Mouse (Mus musculus) forebrain, embryonic 14.5 days (tissue): Measurements from ENCODE around the gene Pbx2. TPM values are rescaled to one million over a fixed set of nuclear protein-coding genes. Genes with fewer than 3 reads are reported as not detected.

ENCODE experiments used
- ATAC-seq: fragments of 200-750 bp; cut with Nextera tagmentation; 2 replicates; pipeline ENCODE4 v1.8.0; 2017; ENCODE audit warnings: mild to moderate bottlenecking, moderate library complexity
- DNase-seq: peaks from one replicate; pipeline ENCODE4 v3.0.0-alpha.2; 2015; ENCODE audit warnings: low spot score
- H3K27ac ChIP-seq: fragments of 300-500 bp; sonication (generic); 2 replicates; pipeline ENCODE4 v1.5.1; 2014; ENCODE audit warnings: low read depth, mild to moderate bottlenecking, control low read depth, low read length, moderate library complexity
- H3K27me3 ChIP-seq: fragments of 300-500 bp; sonication (generic); replicated peaks from 2 replicates; pipeline ENCODE4 v1.6.1; 2014; ENCODE audit warnings: low read length, control low read depth, mixed read lengths; ENCODE audit not compliant: control insufficient read depth, insufficient read depth
- H3K36me3 ChIP-seq: fragments of 300-500 bp; sonication (generic); 2 replicates; pipeline ENCODE4 v1.6.1; 2014; ENCODE audit warnings: low read length, control low read depth; ENCODE audit not compliant: control insufficient read depth, insufficient read depth
- H3K4me1 ChIP-seq: fragments of 300-500 bp; sonication (generic); 2 replicates; pipeline ENCODE4 v1.6.1; 2014; ENCODE audit warnings: antibody characterized with exemption, low read length, control low read depth; ENCODE audit not compliant: control insufficient read depth, insufficient read depth
- H3K4me2 ChIP-seq: fragments of 300-500 bp; sonication (generic); 2 replicates; pipeline ENCODE4 v1.6.1; 2014; ENCODE audit warnings: mild to moderate bottlenecking, control low read depth, low read length
- H3K4me3 ChIP-seq: fragments of 300-500 bp; sonication (generic); 2 replicates; pipeline ENCODE4 v1.5.1; 2014; ENCODE audit warnings: low read depth, low read length, control low read depth
- H3K9ac ChIP-seq: fragments of 300-500 bp; sonication (generic); 2 replicates; pipeline ENCODE4 v1.6.1; 2014; ENCODE audit warnings: mild to moderate bottlenecking, low read length, control low read depth, moderate library complexity
- H3K9me3 ChIP-seq: fragments of 300-500 bp; sonication (generic); replicated peaks from 2 replicates; pipeline ENCODE4 v1.6.1; 2016; ENCODE audit warnings: low read length, control low read depth, mixed read lengths; ENCODE audit not compliant: control insufficient read depth
- WGBS: fragments of 180-500 bp; shearing (Covaris S2); extraction: QIAGEN DNeasy Blood & Tissue Kit; methylation state at CpG from one replicate; pipeline ENCODE4 v1.1.7; 2014; 5-methylcytosine and 5-hydroxymethylcytosine counted together
- polyA plus RNA-seq: library from polyadenylated mRNA; unstranded; fragments of >200 nt; fragmentation: Nextera tagmentation; extraction: Ambion mirVana; gene quantifications from 2 replicates; pipeline ENCODE4 v1.2.1, GENCODE M21; 2014

Gene Pbx2
- polyA plus RNA-seq, 1 experiment from 2014 or later, result 9.6 TPM

DNA sequence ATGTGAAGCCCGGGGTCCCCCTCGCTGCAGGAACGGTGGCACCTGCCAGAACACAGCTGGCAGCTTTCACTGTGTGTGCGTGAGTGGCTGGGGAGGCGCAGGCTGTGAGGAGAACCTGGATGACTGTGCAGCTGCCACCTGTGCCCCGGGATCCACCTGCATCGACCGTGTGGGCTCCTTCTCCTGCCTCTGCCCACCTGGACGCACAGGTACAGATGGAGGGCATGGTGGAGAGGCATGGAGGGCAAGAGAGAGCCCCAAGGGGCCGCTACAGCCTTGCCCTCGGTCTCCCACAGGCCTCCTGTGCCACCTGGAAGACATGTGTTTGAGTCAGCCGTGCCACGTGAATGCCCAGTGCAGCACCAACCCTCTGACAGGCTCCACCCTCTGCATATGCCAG is 22.6 kb upstream of the Pbx2 start:
- Histone ChIP-seq H3K27ac (no peak overlapping the region), H3K36me3 (no peaks in the 10 kb centered on the region), H3K4me3 (no peak overlapping the region), H3K4me1 (no peaks in the 10 kb centered on the region), H3K9me3 (no peaks in the 10 kb centered on the region), H3K9ac (no peak overlapping the region), H3K4me2 (no peak overlapping the region), H3K27me3 (no peaks in the 10 kb centered on the region)
- no peak for DNase-seq
- 74% methylated on average over 13 of the region's 13 CpGs for WGBS
- no peak for ATAC-seq

DNA sequence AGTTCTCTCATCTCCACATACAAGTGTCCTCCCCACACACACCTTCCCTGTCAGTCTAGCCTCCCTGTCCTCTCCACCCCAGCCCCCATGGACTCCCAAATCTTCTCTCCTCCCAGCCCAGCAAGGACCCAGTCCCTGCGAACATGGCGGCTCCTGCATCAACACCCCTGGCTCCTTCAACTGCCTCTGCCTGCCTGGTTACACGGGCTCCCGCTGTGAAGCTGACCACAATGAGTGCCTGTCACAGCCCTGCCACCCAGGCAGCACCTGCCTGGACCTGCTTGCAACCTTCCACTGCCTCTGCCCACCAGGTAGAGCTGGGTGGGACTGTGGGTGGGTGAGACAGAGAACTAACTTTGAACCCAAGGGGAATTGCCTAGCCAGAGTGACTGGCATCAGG is 21.1 kb upstream of the Pbx2 start:
- Histone ChIP-seq H3K9ac (no peak overlapping the region), H3K4me3 (no peak overlapping the region), H3K4me2 (no peak overlapping the region), H3K36me3 (no peaks in the 10 kb centered on the region), H3K9me3 (no peaks in the 10 kb centered on the region), H3K4me1 (no peaks in the 10 kb centered on the region), H3K27ac (no peak overlapping the region), H3K27me3 (no peaks in the 10 kb centered on the region)
- 69% methylated on average over 4 of the region's 4 CpGs for WGBS
- ATAC-seq (no peak), DNase-seq (no peak)

DNA sequence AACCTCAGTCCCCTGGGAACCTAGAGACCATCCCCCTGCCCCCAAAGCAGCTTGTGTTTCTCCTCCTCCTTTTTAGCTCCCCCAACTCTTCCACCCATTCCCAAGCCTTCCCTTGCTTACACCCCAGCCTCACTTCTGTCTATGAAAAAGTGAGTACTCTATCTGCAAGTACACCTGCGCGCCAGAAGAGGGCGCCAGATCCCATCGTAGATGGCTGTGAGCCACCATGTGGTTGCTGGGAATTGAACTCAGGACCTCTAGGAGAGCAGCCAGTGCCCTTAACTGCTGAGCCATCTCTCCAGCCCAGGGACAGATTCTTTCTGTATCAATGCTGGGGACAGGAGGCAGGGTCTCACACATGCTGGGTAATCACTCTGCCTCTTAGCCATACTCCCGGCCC is 19.2 kb upstream of the Pbx2 start:
- 9% methylated on average over 5 of the region's 5 CpGs for WGBS
- no peaks in the 10 kb centered on the region for H3K9me3 ChIP-seq

DNA sequence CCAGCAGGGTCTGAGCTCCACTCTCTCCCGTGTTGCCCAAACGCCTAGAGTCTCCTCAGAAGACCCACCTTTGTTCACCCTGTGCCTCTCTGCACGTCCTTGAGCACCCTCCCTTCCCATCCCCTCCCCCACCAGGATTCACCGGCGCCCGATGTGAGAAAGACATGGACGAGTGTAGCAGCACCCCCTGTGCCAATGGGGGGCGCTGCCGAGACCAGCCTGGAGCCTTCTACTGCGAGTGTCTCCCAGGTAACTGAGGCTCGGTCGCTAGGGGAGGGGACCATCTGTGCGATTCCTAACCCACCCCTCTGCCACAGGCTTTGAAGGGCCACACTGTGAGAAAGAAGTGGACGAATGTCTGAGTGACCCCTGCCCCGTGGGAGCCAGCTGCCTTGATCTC is 18.7 kb upstream of the Pbx2 start:
- no peaks in the 10 kb centered on the region for H3K27me3 ChIP-seq
- no peaks in the 10 kb centered on the region for H3K36me3 ChIP-seq
- DNase-seq, result no peak
- no peak overlapping the region for H3K4me3 ChIP-seq
- H3K4me1 ChIP-seq, result no peaks in the 10 kb centered on the region
- no peak overlapping the region for H3K9ac ChIP-seq
- no peak overlapping the region for H3K4me2 ChIP-seq
- WGBS, result 14% methylated on average over 15 of the region's 15 CpGs
- H3K27ac ChIP-seq, result no peak overlapping the region
- H3K9me3 ChIP-seq, result no peaks in the 10 kb centered on the region
- no peak for ATAC-seq

More for the DNA sequence above, 19.2 kb upstream of the Pbx2 start:
- no peaks in the 10 kb centered on the region for H3K4me1 ChIP-seq
- DNase-seq (no peak), ATAC-seq (no peak)
- no peak overlapping the region for H3K9ac ChIP-seq
- H3K27me3 ChIP-seq, result no peaks in the 10 kb centered on the region
- no peak overlapping the region for H3K27ac ChIP-seq
- no peaks in the 10 kb centered on the region for H3K36me3 ChIP-seq
- H3K4me2 ChIP-seq, result no peak overlapping the region
- H3K4me3 ChIP-seq, result no peak overlapping the region

DNA sequence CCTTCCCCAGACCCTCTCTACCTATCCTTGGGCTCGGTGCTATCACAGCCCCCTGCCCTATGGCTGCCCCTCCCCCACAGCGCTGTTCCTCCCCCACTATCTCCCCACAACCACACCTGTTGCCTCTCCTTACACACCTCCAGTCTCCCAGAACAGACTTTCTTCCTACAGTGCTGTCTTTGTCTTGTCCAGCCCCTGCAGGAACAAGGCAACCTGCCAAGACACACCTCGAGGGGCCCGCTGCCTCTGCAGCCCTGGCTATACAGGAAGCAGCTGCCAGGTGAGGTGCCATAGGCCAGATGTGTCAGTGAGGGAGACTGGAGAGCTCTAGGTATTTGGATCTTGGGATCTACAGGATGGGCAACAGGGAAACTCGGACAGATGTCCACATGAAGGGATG is 14.5 kb upstream of the Pbx2 start:
- 67% methylated on average over 5 of the region's 5 CpGs for WGBS
- DNase-seq, result no peak
- Histone ChIP-seq H3K4me2 (no peak overlapping the region), H3K9me3 (no peaks in the 10 kb centered on the region), H3K27ac (no peak overlapping the region), H3K36me3 (no peaks in the 10 kb centered on the region), H3K4me3 (no peak overlapping the region), H3K4me1 (no peaks in the 10 kb centered on the region), H3K27me3 (no peaks in the 10 kb centered on the region), H3K9ac (no peak overlapping the region)
- no peak for ATAC-seq

DNA sequence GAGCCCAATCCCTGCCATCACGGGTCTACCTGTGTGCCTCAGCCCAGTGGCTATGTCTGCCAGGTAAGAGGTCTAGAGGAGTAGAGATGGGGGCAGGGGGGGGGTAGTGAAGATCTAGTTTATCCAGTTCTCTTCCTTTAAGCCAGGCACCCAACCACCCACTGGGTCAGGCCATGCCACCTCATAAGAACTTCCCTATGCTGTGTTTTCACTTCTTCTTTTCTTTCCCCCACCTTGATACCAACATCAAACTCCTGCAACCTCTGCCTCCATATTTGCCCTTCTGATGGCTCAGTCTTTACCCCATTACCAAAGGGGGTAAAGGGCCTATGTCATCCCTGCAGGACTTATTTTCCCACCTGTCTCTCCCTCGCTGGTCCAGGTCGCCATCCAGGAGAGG is 13.0 kb upstream of the Pbx2 start:
- H3K27ac ChIP-seq, result no peak overlapping the region
- no peak for DNase-seq
- no peak for ATAC-seq
- 84% methylated on average over 3 of the region's 3 CpGs for WGBS
- no peak overlapping the region for H3K4me2 ChIP-seq
- no peak overlapping the region for H3K4me3 ChIP-seq
- no peaks in the 10 kb centered on the region for H3K4me1 ChIP-seq
- H3K9me3 ChIP-seq, result no peaks in the 10 kb centered on the region
- H3K9ac ChIP-seq, result no peak overlapping the region
- no peaks in the 10 kb centered on the region for H3K27me3 ChIP-seq
- no peaks in the 10 kb centered on the region for H3K36me3 ChIP-seq

DNA sequence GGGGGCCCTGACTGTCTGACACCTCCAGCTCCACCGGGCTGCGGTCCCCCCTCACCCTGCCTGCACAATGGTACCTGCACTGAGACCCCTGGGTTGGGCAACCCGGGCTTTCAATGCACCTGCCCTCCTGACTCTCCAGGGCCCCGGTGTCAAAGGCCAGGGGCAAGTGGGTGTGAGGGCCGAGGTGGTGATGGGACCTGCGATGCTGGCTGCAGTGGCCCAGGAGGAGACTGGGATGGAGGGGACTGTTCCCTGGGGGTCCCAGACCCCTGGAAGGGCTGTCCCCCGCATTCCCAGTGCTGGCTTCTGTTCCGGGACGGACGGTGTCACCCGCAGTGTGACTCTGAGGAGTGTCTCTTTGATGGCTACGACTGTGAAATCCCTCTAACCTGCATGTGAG is 8.5 kb upstream of the Pbx2 start:
- no peaks in the 10 kb centered on the region for H3K27me3 ChIP-seq
- no peaks in the 10 kb centered on the region for H3K36me3 ChIP-seq
- 89% methylated on average over 12 of the region's 12 CpGs for WGBS
- H3K27ac ChIP-seq, result no peak overlapping the region
- H3K9ac ChIP-seq, result no peak overlapping the region
- peaks cover 7% of the 10 kb centered on the region for H3K4me1 ChIP-seq
- no peak overlapping the region for H3K4me3 ChIP-seq
- ATAC-seq (no peak), DNase-seq (no peak)
- H3K9me3 ChIP-seq, result no peaks in the 10 kb centered on the region
- H3K4me2 ChIP-seq, result no peak overlapping the region

DNA sequence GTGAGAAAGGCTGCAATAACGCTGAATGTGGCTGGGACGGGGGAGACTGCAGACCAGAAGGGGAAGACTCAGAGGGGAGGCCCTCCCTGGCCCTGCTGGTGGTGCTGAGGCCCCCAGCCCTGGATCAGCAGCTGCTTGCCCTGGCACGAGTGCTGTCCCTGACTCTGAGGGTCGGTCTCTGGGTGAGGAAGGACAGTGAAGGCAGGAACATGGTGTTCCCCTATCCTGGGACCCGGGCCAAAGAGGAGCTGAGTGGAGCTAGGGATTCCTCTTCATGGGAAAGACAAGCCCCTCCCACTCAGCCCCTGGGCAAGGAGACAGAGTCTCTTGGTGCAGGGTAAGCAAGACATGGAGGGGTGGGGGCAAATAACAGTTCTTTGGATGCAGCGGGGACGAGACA is 7.7 kb upstream of the Pbx2 start:
- Histone ChIP-seq H3K27ac (no peak overlapping the region), H3K9ac (no peak overlapping the region), H3K4me3 (no peak overlapping the region), H3K36me3 (no peaks in the 10 kb centered on the region), H3K4me1 (peaks cover 7% of the 10 kb centered on the region), H3K4me2 (no peak overlapping the region), H3K9me3 (no peaks in the 10 kb centered on the region), H3K27me3 (no peaks in the 10 kb centered on the region)
- WGBS, result 77% methylated on average over 7 of the region's 7 CpGs
- DNase-seq (no peak), ATAC-seq (no peak)

DNA sequence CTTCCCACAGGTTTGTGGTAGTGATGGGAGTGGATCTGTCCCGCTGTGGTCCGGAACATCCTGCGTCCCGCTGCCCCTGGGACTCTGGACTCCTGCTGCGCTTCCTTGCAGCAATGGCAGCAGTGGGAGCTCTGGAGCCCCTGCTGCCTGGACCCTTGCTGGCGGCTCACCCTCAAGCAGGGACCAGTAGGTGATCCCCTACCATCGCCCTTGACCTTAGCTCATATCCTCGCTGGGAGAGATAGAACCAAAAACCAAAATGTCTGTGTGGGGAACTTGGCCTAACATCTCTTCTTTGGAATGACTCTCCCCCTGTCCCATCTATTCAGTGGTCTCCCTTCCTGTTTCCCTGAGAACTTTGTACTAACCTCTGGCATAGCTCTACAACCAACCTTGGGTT is 7.2 kb upstream of the Pbx2 start:
- Histone ChIP-seq H3K27me3 (no peaks in the 10 kb centered on the region), H3K4me1 (peaks cover 10% of the 10 kb centered on the region), H3K4me2 (no peak overlapping the region), H3K4me3 (no peak overlapping the region), H3K27ac (no peak overlapping the region), H3K9ac (no peak overlapping the region), H3K36me3 (no peaks in the 10 kb centered on the region), H3K9me3 (no peaks in the 10 kb centered on the region)
- 91% methylated on average over 8 of the region's 8 CpGs for WGBS
- DNase-seq, result no peak
- ATAC-seq, result no peak

DNA sequence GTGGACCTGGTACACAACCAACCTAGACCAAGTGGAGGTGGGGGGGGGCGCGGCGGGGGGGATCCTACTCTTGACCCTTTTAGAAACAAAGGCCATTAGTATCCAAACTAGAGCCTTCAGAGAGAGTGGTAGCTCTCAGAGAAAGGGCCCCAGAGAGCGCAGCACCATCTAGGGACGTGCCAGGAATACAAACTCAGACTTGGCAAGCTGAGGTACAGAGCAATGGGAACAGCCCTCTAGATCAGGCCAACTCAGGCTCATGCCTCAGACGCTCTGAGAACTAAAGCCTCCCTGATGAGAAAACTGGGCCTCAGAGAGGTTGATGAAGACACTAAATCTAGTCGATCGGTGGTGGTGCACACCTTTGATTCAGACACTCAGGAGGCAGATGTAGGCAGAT is 5.9 kb upstream of the Pbx2 start:
- WGBS, result 87% methylated on average over 8 of the region's 8 CpGs
- H3K9me3 ChIP-seq, result no peaks in the 10 kb centered on the region
- H3K4me3 ChIP-seq, result no peak overlapping the region
- H3K27me3 ChIP-seq, result no peaks in the 10 kb centered on the region
- peaks cover 10% of the 10 kb centered on the region for H3K4me1 ChIP-seq
- no peak for ATAC-seq
- no peak overlapping the region for H3K9ac ChIP-seq
- no peak for DNase-seq
- no peak overlapping the region for H3K4me2 ChIP-seq
- no peak overlapping the region for H3K27ac ChIP-seq
- H3K36me3 ChIP-seq, result no peaks in the 10 kb centered on the region
